Mouse (Mus musculus) megakaryocyte, embryonic 14.5 days (primary cell): ENCODE results near the gene Usp17lc.

Experiments
- FLI1 ChIP-seq: IDR thresholded peaks from 2 replicates; pipeline ENCODE4 v1.6.1; 2012; ENCODE audit warnings: low read length, inconsistent platforms, mixed read lengths
- GATA1 ChIP-seq: IDR thresholded peaks from 3 replicates; pipeline ENCODE4 v1.6.1; 2012; ENCODE audit warnings: mixed read lengths, low read length, inconsistent platforms, borderline replicate concordance

- TF ChIP-seq GATA1 = no peak
- TF ChIP-seq FLI1 = no peak
Observed at GRCm38 (mm10) chr7:103448746-103449145, 33.9 kb downstream of the Usp17lc start, which contains the start of gene Olfr606.
